Mouse (Mus musculus) myocyte (in vitro differentiated cells): ENCODE results near the gene Idh2. TPM values are rescaled to one million over a fixed set of nuclear protein-coding genes. Genes with fewer than 3 reads are reported as not detected.

Experiments used
- H3K27me3 ChIP-seq: one replicate; pipeline ENCODE4 v1.6.1; 2011; ENCODE audit not compliant: control insufficient read depth, insufficient read depth, insufficient read length
- H3K36me3 ChIP-seq: one replicate; pipeline ENCODE4 v1.6.1; 2011; ENCODE audit not compliant: control insufficient read depth, insufficient read depth
- H3K4me2 ChIP-seq: one replicate; pipeline ENCODE4 v1.6.1; 2011; ENCODE audit warnings: low read depth, control low read depth
- H3K4me3 ChIP-seq: one replicate; pipeline ENCODE4 v1.5.1; 2011; ENCODE audit warnings: mild to moderate bottlenecking, control low read depth, moderate library complexity
- H3K79me2 ChIP-seq: one replicate; pipeline ENCODE4 v1.6.1; 2011; ENCODE audit not compliant: control insufficient read depth, insufficient read depth
- H3ac ChIP-seq: one replicate; pipeline ENCODE4 v1.6.1; 2011; ENCODE audit not compliant: control insufficient read depth, insufficient read length
- CEBPB ChIP-seq: IDR thresholded peaks from 2 replicates; pipeline ENCODE4 v1.6.1; 2011; ENCODE audit warnings: mild to moderate bottlenecking, moderate library complexity; ENCODE audit not compliant: poor library complexity, insufficient read depth, severe bottlenecking
- E2F4 ChIP-seq: IDR thresholded peaks from one replicate; pipeline ENCODE4 v1.6.1; 2011; ENCODE audit warnings: mild to moderate bottlenecking, control low read depth, moderate library complexity; ENCODE audit not compliant: insufficient read depth
- MAX ChIP-seq: IDR thresholded peaks from one replicate; pipeline ENCODE4 v1.6.1; 2011; ENCODE audit warnings: low read depth, mild to moderate bottlenecking, control low read depth
- MYOD1 ChIP-seq, 3 experiments: IDR thresholded peaks; one replicate each; pipeline ENCODE4 v1.6.1; 2011; ENCODE audit warnings: control low read depth in 2 of 3, low read depth in 2 of 3, mild to moderate bottlenecking in 2 of 3, moderate library complexity in 1 of 3; ENCODE audit not compliant: insufficient read length in 2 of 3, control insufficient read depth in 1 of 3
- MYOG ChIP-seq, 3 experiments: IDR thresholded peaks; one replicate each; pipeline ENCODE4 v1.6.1; 2011; ENCODE audit warnings: control low read depth in 2 of 3, low read depth in 2 of 3, mild to moderate bottlenecking in 2 of 3; ENCODE audit not compliant: insufficient read length in 2 of 3, control insufficient read depth in 1 of 3, insufficient read depth in 1 of 3
- POLR2A ChIP-seq: IDR thresholded peaks from one replicate; pipeline ENCODE4 v1.6.1; 2011; ENCODE audit warnings: low read depth, mild to moderate bottlenecking, control low read depth, moderate library complexity; ENCODE audit not compliant: insufficient read length
- POLR2AphosphoS2 ChIP-seq: IDR thresholded peaks from one replicate; pipeline ENCODE4 v1.6.1; 2011; ENCODE audit warnings: low read depth, control low read depth; ENCODE audit not compliant: insufficient read length
- REST ChIP-seq: IDR thresholded peaks from one replicate; pipeline ENCODE4 v1.6.1; 2011; ENCODE audit warnings: mild to moderate bottlenecking, control low read depth, moderate library complexity; ENCODE audit not compliant: insufficient read depth, insufficient read length
- SRF ChIP-seq: IDR thresholded peaks from one replicate; pipeline ENCODE4 v1.6.1; 2011; ENCODE audit warnings: low read depth; ENCODE audit not compliant: control insufficient read depth, insufficient read length
- TCF12 ChIP-seq: IDR thresholded peaks from one replicate; pipeline ENCODE4 v1.6.1; 2011; ENCODE audit warnings: mild to moderate bottlenecking, control low read depth; ENCODE audit not compliant: poor library complexity, insufficient read depth, severe bottlenecking
- TCF3 ChIP-seq: IDR thresholded peaks from one replicate; pipeline ENCODE4 v1.6.1; 2011; ENCODE audit warnings: low read depth, control low read depth; ENCODE audit not compliant: insufficient read length
- USF1 ChIP-seq: IDR thresholded peaks from one replicate; pipeline ENCODE4 v1.6.1; 2011; ENCODE audit warnings: low read depth, mild to moderate bottlenecking, control low read depth, moderate library complexity
- polyA plus RNA-seq: library from polyadenylated mRNA; unstranded; fragments of >200 nt; fragmentation: generic; extraction: Trizol; gene quantifications from one replicate; pipeline ENCODE4 v1.2.1, GENCODE M21; 2012; ENCODE audit warnings: missing spikeins

Gene Idh2
- polyA plus RNA-seq, 1 experiment: 159 TPM

DNA sequence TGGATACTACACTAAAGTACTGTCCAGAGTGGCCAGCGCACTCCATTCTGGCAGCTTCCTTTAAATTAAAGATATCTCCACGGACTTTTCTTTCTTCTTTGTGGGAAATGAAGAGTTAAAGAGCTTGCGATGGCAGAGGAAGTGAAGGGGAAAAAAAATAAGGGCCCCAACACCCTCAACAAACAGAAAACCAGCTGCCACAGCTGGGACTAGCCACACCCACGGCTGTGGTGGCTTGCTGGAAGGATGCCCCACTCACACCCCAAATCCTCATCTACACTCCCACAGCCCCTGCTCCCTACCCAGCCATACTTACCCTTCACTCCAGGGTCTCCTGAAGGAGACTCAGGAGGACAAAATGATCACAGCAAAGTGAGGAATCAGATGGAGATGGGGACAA is 7.9 kb upstream of the Idh2 start:
- no peak overlapping the region for H3K4me3 ChIP-seq
- peak overlapping the region; percentile 50 for H3K4me2 ChIP-seq
- no peaks in the 10 kb centered on the region for H3K36me3 ChIP-seq

DNA sequence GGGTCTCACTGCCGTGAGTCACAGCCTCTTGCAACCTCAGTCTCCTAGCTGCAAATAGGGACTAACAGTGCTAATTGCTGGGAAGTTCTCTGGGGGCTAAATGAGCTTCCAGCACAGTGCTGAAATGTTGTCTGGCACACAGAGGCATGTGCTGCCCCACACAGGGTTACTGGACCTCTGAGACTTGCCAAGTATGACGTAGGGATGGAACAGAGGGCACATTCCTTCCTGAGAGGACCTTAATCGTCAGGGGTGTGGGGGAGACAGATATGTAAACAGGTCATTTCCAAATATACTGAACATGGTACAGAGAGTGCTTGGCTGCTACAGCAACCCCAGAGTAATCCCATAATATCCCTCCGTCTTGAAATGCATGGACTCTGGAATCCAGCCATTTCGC is 5.9 kb upstream of the Idh2 start:
- TF ChIP-seq TCF3 (no peak), REST (no peak), POLR2AphosphoS2 (no peak), MYOG (IDR thresholded peaks at IDR 0.05; ENCODE audit: control insufficient read depth in 1 of 3, insufficient read depth in 1 of 3, insufficient read length in 2 of 3, low read depth in 2 of 3) (no peak), MAX (no peak), TCF12 (no peak)
- no peak overlapping the region for H3ac ChIP-seq
- H3K27me3 ChIP-seq: no peaks in the 10 kb centered on the region
- H3K4me3 ChIP-seq: no peak overlapping the region
- H3K4me2 ChIP-seq: no peak overlapping the region
- no peaks in the 10 kb centered on the region for H3K36me3 ChIP-seq
- no peaks in the 10 kb centered on the region for H3K79me2 ChIP-seq

More for the DNA sequence above, 7.9 kb upstream of the Idh2 start:
- no peak overlapping the region for H3ac ChIP-seq
- TF ChIP-seq REST (no peak), TCF12 (peak; percentile 68), CEBPB (no peak), MYOD1 (IDR thresholded peaks at IDR 0.05; ENCODE audit: control insufficient read depth in 1 of 3, insufficient read length in 2 of 3, low read depth in 2 of 3) (peak; percentile 45 to 91 (median 65)), MYOG (IDR thresholded peaks at IDR 0.05; ENCODE audit: control insufficient read depth in 1 of 3, insufficient read depth in 1 of 3, insufficient read length in 2 of 3, low read depth in 2 of 3) (peak; percentile 74 to 89 (median 76)), TCF3 (peak; percentile 47)
- H3K27me3 ChIP-seq: no peaks in the 10 kb centered on the region
- H3K79me2 ChIP-seq: no peaks in the 10 kb centered on the region

DNA sequence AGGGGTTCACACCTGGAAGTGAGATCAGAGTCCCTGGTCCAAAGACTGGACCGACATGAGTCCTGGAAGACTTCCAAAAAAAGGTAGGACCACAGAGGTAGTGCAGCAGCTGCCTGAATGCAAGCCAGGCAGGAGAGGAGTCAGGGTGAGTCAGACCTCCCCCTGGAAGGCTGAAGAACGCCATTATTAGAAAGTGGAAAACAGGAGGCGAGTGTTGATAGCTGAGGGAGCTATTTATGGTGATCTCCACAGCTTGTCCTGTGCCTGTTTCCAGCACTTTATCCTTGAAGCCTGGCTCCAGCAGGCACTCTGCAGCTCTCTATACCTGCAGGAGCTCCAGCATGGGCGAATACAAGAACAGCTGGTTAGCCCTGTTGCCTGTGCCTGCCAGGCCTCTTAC is 4.0 kb upstream of the Idh2 start:
- no peaks in the 10 kb centered on the region for H3K27me3 ChIP-seq
- no peak overlapping the region for H3K4me3 ChIP-seq
- TF ChIP-seq TCF3: no peak
- peak in 1 of 3 experiments; percentile 50 for TF ChIP-seq MYOG (IDR thresholded peaks at IDR 0.05; ENCODE audit: control insufficient read depth in 1 of 3, insufficient read depth in 1 of 3, insufficient read length in 2 of 3, low read depth in 2 of 3)
- TF ChIP-seq MYOD1 (IDR thresholded peaks at IDR 0.05; ENCODE audit: control insufficient read depth in 1 of 3, insufficient read length in 2 of 3, low read depth in 2 of 3): peak in 1 of 3 experiments; percentile 78
- no peaks in the 10 kb centered on the region for H3K36me3 ChIP-seq
- H3ac ChIP-seq: no peak overlapping the region
- H3K4me2 ChIP-seq: no peak overlapping the region
- peaks cover under 1% of the 10 kb centered on the region for H3K79me2 ChIP-seq

DNA sequence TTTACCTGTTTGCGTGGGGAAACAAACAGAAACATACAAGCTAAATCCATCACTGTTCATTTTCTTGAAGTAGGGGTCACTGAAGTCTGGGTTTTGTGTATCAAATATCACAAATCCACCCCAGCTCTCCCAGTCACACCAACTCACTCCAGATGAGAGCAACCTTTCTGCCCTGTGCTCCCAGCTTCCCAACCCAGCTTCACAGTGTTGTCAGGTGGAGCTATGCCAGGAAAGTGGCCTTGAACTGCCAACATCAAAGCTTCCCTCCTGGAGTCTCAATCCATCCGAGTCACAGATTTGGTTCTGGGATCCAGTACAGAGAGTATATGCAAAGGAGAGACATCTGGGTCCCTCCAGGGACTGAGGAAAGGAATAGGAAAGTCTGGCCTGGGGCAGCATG is 966 bp upstream of the Idh2 start:
- Histone ChIP-seq H3K4me3 (peak overlapping the region; percentile 45), H3K4me2 (peak overlapping the region; percentile 30), H3K79me2 (peaks cover 30% of the 10 kb centered on the region), H3K36me3 (no peaks in the 10 kb centered on the region), H3K27me3 (no peaks in the 10 kb centered on the region), H3ac (no peak overlapping the region)
- TF ChIP-seq USF1 (no peak), TCF12 (no peak), REST (no peak), CEBPB (no peak), POLR2A (no peak), TCF3 (no peak), MAX (no peak), POLR2AphosphoS2 (no peak), MYOG (IDR thresholded peaks at IDR 0.05; ENCODE audit: control insufficient read depth in 1 of 3, insufficient read depth in 1 of 3, insufficient read length in 2 of 3, low read depth in 2 of 3) (no peak), SRF (no peak), MYOD1 (IDR thresholded peaks at IDR 0.05; ENCODE audit: control insufficient read depth in 1 of 3, insufficient read length in 2 of 3, low read depth in 2 of 3) (no peak), E2F4 (no peak)

DNA sequence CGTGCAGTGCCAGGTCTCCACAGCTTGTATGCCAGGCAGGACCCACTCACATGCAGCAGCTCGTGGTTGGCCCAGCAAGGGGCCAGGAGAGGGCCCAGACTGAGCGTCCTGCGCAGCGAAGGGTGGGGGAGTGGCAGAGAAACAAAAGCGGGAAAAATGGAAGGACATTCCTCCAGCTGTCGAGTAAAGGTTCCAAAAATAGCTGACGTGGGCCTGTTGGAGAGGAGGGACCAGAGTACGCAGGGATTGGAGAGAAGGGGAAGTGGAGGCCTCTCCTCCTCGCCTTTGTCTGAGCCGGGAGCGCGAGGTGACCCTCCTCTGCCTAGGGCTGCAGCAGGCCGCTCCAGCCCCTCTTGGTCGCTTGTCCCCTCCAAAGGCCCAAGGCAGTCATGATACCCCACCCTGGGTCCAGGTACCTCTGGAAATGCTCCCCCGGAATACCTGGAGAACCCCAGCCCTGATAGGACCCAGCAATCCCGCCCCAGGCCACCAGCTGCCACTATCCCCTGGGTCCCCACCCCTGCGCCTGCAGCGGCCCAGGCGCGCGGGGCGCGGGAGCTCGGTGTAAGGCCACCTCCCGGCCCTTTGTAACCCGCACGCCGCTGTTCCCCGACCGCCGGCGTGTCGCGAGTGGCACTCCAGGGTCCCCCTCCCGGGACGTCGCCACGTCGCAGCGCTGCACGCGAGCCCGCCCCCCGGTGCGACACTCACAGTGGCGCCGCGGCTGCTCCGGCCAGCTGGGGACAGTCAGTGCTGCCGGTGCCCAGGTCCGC is 555 bp downstream of the Idh2 start:
- Histone ChIP-seq H3K27me3 (no peaks in the 10 kb centered on the region), H3K79me2 (peaks cover 31% of the 10 kb centered on the region), H3K4me3 (peak overlapping the region; percentile 45), H3ac (peak overlapping the region; percentile 81), H3K36me3 (no peaks in the 10 kb centered on the region), H3K4me2 (peak overlapping the region; percentile 90)
- TF ChIP-seq REST (no peak), POLR2A (peak; percentile 52), MYOG (IDR thresholded peaks at IDR 0.05; ENCODE audit: control insufficient read depth in 1 of 3, insufficient read depth in 1 of 3, insufficient read length in 2 of 3, low read depth in 2 of 3) (no peak), E2F4 (no peak), SRF (no peak), TCF12 (no peak), TCF3 (no peak), CEBPB (no peak), MAX (no peak), POLR2AphosphoS2 (peak; percentile 40), MYOD1 (IDR thresholded peaks at IDR 0.05; ENCODE audit: control insufficient read depth in 1 of 3, insufficient read length in 2 of 3, low read depth in 2 of 3) (peak in 1 of 3 experiments; percentile 35), USF1 (no peak)
